Mouse (Mus musculus) yolk sac, embryonic 10.5 days (tissue): ENCODE data around the gene Arhgef25.
"Not testable (repeated sequence)": the region's sequence is repeated elsewhere in the genome, so short reads cannot be mapped to it uniquely, and the experiment has no call there.

Experiments used
- DNase-seq: peaks from one replicate; pipeline ENCODE4 v3.0.0-alpha.2; 2017; ENCODE audit warnings: low spot score

Gene Arhgef25

GRCm38 (mm10) chr10:127204589-127204988 is 14.7 kb upstream of the Arhgef25 start:
- no peak for DNase-seq

GRCm38 (mm10) chr10:127203106-127203505 is 13.2 kb upstream of the Arhgef25 start:
- DNase-seq = peak; percentile 1

GRCm38 (mm10) chr10:127200279-127200678 is 10.4 kb upstream of the Arhgef25 start:
- no peak for DNase-seq

- DNase-seq = no peak
Measured at GRCm38 (mm10) chr10:127199474-127199873, 9.6 kb upstream of the Arhgef25 start.

- DNase-seq = no peak
Measured at GRCm38 (mm10) chr10:127199068-127199467, 9.2 kb upstream of the Arhgef25 start.

GRCm38 (mm10) chr10:127198492-127198891 is 8.6 kb upstream of the Arhgef25 start:
- no peak for DNase-seq

- DNase-seq = peak; percentile 1
Measured at GRCm38 (mm10) chr10:127197505-127198110, 7.7 kb upstream of the Arhgef25 start.

GRCm38 (mm10) chr10:127197104-127197503 is 7.2 kb upstream of the Arhgef25 start:
- no peak for DNase-seq

GRCm38 (mm10) chr10:127196392-127196791 is 6.5 kb upstream of the Arhgef25 start:
- DNase-seq = peak; percentile 79

- DNase-seq = peak; percentile 66
Measured at GRCm38 (mm10) chr10:127195328-127196129, 5.6 kb upstream of the Arhgef25 start, which contains the start of gene Dtx3. Gene Dtx3 (minus strand): TSS chr10:127195728.

GRCm38 (mm10) chr10:127194428-127195327 is 4.8 kb upstream of the Arhgef25 start:
- peak; percentile 61 for DNase-seq

- no peak for DNase-seq
Measured at GRCm38 (mm10) chr10:127193011-127193410, 3.1 kb upstream of the Arhgef25 start.

GRCm38 (mm10) chr10:127192057-127192328 is 2.1 kb upstream of the Arhgef25 start:
- not testable (repeated sequence) for DNase-seq

- DNase-seq = no peak
Measured at GRCm38 (mm10) chr10:127191191-127192056, 1.5 kb upstream of the Arhgef25 start.

- DNase-seq = no peak
Measured at GRCm38 (mm10) chr10:127190398-127191190, 711 bp upstream of the Arhgef25 start.

GRCm38 (mm10) chr10:127189116-127189650 is 700 bp downstream of the Arhgef25 start:
- DNase-seq = no peak

- DNase-seq = peak; percentile 86
Measured at GRCm38 (mm10) chr10:127188465-127189115, 1.3 kb downstream of the Arhgef25 start.

- no peak for DNase-seq
Measured at GRCm38 (mm10) chr10:127188079-127188453, 1.8 kb downstream of the Arhgef25 start.

- no peak for DNase-seq
Measured at GRCm38 (mm10) chr10:127187371-127188078, 2.4 kb downstream of the Arhgef25 start.
